Comparison of ENCODE assay signal across 8 mouse cellular contexts in the genomic region with DNA sequence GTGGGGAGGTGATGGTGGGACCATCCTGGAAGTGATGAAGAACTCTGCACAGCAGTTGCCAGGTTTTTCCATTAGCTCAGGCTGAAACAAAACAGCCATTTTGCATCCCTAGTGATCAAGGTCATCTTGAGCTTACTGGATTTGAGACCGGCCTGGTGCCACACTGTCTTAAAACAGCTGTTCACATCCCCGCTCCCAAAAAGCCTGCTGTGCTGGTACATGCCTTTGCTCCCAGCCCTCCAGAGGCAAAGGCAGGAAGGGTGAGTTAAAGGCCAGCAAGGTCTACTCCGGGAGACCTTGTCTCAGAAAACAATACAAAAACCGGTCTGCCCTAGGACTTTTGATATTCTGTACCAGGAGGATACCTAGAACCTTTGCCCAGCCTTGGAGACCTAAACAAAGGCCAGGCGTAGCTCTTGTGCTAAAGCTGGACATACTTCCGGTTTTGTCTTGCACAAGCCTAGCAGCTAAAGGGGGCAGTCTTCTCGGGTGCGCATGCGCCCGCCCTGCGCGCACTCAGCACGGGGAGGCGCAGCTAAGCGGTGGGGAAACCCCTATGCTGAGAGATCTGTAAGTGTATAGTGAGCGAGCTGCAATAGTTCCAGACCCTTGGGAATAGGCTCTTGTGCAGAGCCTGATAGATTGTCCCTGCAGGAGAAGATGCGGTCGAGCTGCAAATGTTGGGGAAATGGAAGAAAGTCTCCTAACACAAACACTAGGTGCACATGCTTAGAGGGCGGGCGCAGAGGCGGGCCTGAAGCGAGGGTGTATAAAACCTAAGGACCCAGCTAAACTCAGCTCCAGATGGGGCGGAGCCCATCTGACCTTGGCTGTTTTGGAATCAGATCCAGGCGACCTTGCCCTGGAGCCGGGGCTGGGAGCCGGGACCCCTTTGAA. TPM values are rescaled to one million over a fixed set of nuclear protein-coding genes. Genes with fewer than 3 reads are reported as not detected.
A peak's percentile ranks its signal among the peaks of the same experiment; 100 is the strongest.
DNase-seq lines count a peak whose midpoint lies in the region; ATAC-seq and TF ChIP-seq lines count a peak whose summit lies in the region.

No protein-coding gene starts in this region.

- peak overlapping the region; percentile 50 for H3K4me3 ChIP-seq in bone marrow macrophage, adult 2 months (ENCODE audit: insufficient read depth, low read length)
- H3K4me3 ChIP-seq in heart, embryonic 10.5 days, result peak overlapping the region; percentile 49
- peak overlapping the region; percentile 26 for H3K4me3 ChIP-seq in kidney, embryonic 14.5 days (ENCODE audit: low read length)
- H3K4me3 ChIP-seq in limb, embryonic 15.5 days, result peak overlapping the region; percentile 30
- peak overlapping the region; percentile 21 for H3K4me3 ChIP-seq in midbrain, postnatal 0 days (ENCODE audit: low read depth, low read length)

- H3K9me3 ChIP-seq in heart, embryonic 10.5 days, result no peaks in the 10 kb centered on the region
- no peaks in the 10 kb centered on the region for H3K9me3 ChIP-seq in kidney, embryonic 14.5 days (ENCODE audit: control insufficient read depth, low read length)
- no peaks in the 10 kb centered on the region for H3K9me3 ChIP-seq in limb, embryonic 15.5 days
- H3K9me3 ChIP-seq in midbrain, postnatal 0 days (ENCODE audit: low read length), result no peaks in the 10 kb centered on the region

- 10% methylated on average over 26 of the region's 26 CpGs for WGBS in heart, embryonic 10.5 days
- WGBS in kidney, embryonic 14.5 days, result 9% methylated on average over 26 of the region's 26 CpGs
- 11% methylated on average over 26 of the region's 26 CpGs for WGBS in limb, embryonic 15.5 days
- WGBS in midbrain, postnatal 0 days, result 11% methylated on average over 26 of the region's 26 CpGs

- H3K4me1 ChIP-seq in bone marrow macrophage, adult 2 months (ENCODE audit: control insufficient read depth, insufficient read depth, low read length), result peaks cover 15% of the 10 kb centered on the region
- peaks cover 29% of the 10 kb centered on the region for H3K4me1 ChIP-seq in heart, embryonic 10.5 days
- peaks cover 14% of the 10 kb centered on the region; the same call in 1 of the 2 replicates for H3K4me1 ChIP-seq in kidney, embryonic 14.5 days (ENCODE audit: control insufficient read depth, insufficient read depth, low read length)
- H3K4me1 ChIP-seq in limb, embryonic 15.5 days, result peaks cover 14% of the 10 kb centered on the region
- H3K4me1 ChIP-seq in midbrain, postnatal 0 days (ENCODE audit: insufficient read depth, low read length), result peaks cover 6% of the 10 kb centered on the region; the same call in 1 of the 2 replicates

- H3K9ac ChIP-seq in kidney, embryonic 14.5 days (ENCODE audit: low read depth, low read length), result peak overlapping the region; percentile 35; the same call in 1 of the 2 replicates
- no peak overlapping the region for H3K9ac ChIP-seq in limb, embryonic 15.5 days
- H3K9ac ChIP-seq in midbrain, postnatal 0 days (replicated peaks; ENCODE audit: low read length, poor library complexity, severe bottlenecking), result peak overlapping the region; percentile 14; the same call in 1 of the 2 replicates

- peaks cover 76% of the 10 kb centered on the region for H3K36me3 ChIP-seq in heart, embryonic 10.5 days
- H3K36me3 ChIP-seq in kidney, embryonic 14.5 days (ENCODE audit: control insufficient read depth, insufficient read depth, low read length), result peaks cover 71% of the 10 kb centered on the region
- peaks cover 72% of the 10 kb centered on the region for H3K36me3 ChIP-seq in limb, embryonic 15.5 days
- H3K36me3 ChIP-seq in midbrain, postnatal 0 days (ENCODE audit: insufficient read depth, low read length), result peaks cover 43% of the 10 kb centered on the region

- TF ChIP-seq POLR2A in bone marrow macrophage, adult 2 months (IDR thresholded peaks at IDR 0.05; ENCODE audit: borderline replicate concordance, low read depth, low read length), result no peak

- DNase-seq in B cell, adult 2 months, result peak; percentile 83 to 84
- DNase-seq in heart, embryonic 10.5 days (ENCODE audit: low spot score), result peak; percentile 91
- peak; percentile 84 for DNase-seq in midbrain, postnatal 0 days (ENCODE audit: low spot score)
- DNase-seq in spleen, postnatal 14 days (ENCODE audit: low spot score in 2 of 2), result peak; percentile 62 to 71

- peak; percentile 63 for ATAC-seq in erythroblast, adult 5-6 weeks (replicated peaks; ENCODE audit: low FRiP score, poor library complexity, severe bottlenecking)
- peak; percentile 88 for ATAC-seq in kidney, embryonic 14.5 days (ENCODE audit: low FRiP score, low TSS enrichment)
- ATAC-seq in limb, embryonic 15.5 days (ENCODE audit: insufficient number of reproducible peaks, low FRiP score, low TSS enrichment, low read depth), result peak; percentile 82
- ATAC-seq in midbrain, postnatal 0 days (ENCODE audit: low FRiP score), result peak; percentile 72

- no peak for TF ChIP-seq CTCF in bone marrow macrophage, adult 2 months (IDR thresholded peaks at IDR 0.05; ENCODE audit: low read depth, low read length)
- TF ChIP-seq CTCF in midbrain, postnatal 0 days (IDR thresholded peaks at IDR 0.05), result peak; percentile 55

- peaks cover 15% of the 10 kb centered on the region for H3K27me3 ChIP-seq in heart, embryonic 10.5 days (ENCODE audit: insufficient read depth, poor library complexity, severe bottlenecking)
- H3K27me3 ChIP-seq in kidney, embryonic 14.5 days (ENCODE audit: control insufficient read depth, insufficient read depth, low read length), result no peaks in the 10 kb centered on the region
- H3K27me3 ChIP-seq in limb, embryonic 15.5 days, result no peaks in the 10 kb centered on the region
- no peaks in the 10 kb centered on the region for H3K27me3 ChIP-seq in midbrain, postnatal 0 days (ENCODE audit: insufficient read depth, low read length)

- peak overlapping the region; percentile 85 for H3K27ac ChIP-seq in bone marrow macrophage, adult 2 months (ENCODE audit: insufficient read depth, low read depth, low read length)
- peak overlapping the region; percentile 87 for H3K27ac ChIP-seq in heart, embryonic 10.5 days
- peak overlapping the region; percentile 73 for H3K27ac ChIP-seq in kidney, embryonic 14.5 days (ENCODE audit: low read depth, low read length)
- H3K27ac ChIP-seq in limb, embryonic 15.5 days, result peak overlapping the region; percentile 83
- peak overlapping the region; percentile 83 for H3K27ac ChIP-seq in midbrain, postnatal 0 days (ENCODE audit: low read depth, low read length)

- H3K4me2 ChIP-seq in kidney, embryonic 14.5 days (replicated peaks; ENCODE audit: low read depth, low read length), result peak overlapping the region; percentile 45
- peak overlapping the region; percentile 55 for H3K4me2 ChIP-seq in limb, embryonic 15.5 days
- H3K4me2 ChIP-seq in midbrain, postnatal 0 days (ENCODE audit: low read depth, low read length, poor library complexity, severe bottlenecking), result peak overlapping the region; percentile 54

RNA-seq across cellular contexts. Expression of a gene that starts 11.4 kb away (rescaled TPM):
- polyA plus RNA-seq in bone marrow macrophage, adult 2 months (2012; ENCODE audit: insufficient read depth, insufficient read length, missing spikeins), result 77.1 and 93.4 TPM in 2 replicates
- total RNA-seq in erythroblast, adult 5-6 weeks (2015; ENCODE audit: low replicate concordance), result 13.1 and 25.1 TPM in 2 replicates
- 15.5 and 22.0 TPM in 2 replicates for total RNA-seq in erythroblast, adult 5-6 weeks (2017; ENCODE audit: low replicate concordance)
- polyA plus RNA-seq in heart, embryonic 10.5 days (2016; fragmentation: Nextera tagmentation; extraction: Ambion mirVana), result 36.8 and 38.1 TPM in 2 replicates
- 42.4 and 49.8 TPM in 2 replicates for polyA plus RNA-seq in kidney, embryonic 14.5 days (2014; fragmentation: Nextera tagmentation; extraction: Ambion mirVana)
- polyA plus RNA-seq in limb, embryonic 15.5 days (2015; fragmentation: Nextera tagmentation; extraction: Ambion mirVana), result 57.3 and 62.0 TPM in 2 replicates
- total RNA-seq in midbrain, postnatal 0 days (2014; rRNA removed), result 30.3 and 34.8 TPM in 2 replicates
- 30.8 and 31.8 TPM in 2 replicates for polyA plus RNA-seq in midbrain, postnatal 0 days (2015; fragmentation: Nextera tagmentation; extraction: Ambion mirVana)

RNA-seq across cellular contexts. Expression of a gene that starts 14.9 kb away (rescaled TPM):
- polyA plus RNA-seq in bone marrow macrophage, adult 2 months (2012; ENCODE audit: insufficient read depth, insufficient read length, missing spikeins), result 93.4 and 117 TPM in 2 replicates
- 20.5 and 36.9 TPM in 2 replicates for total RNA-seq in erythroblast, adult 5-6 weeks (2015; ENCODE audit: low replicate concordance)
- 27.4 and 90.3 TPM in 2 replicates for total RNA-seq in erythroblast, adult 5-6 weeks (2017; ENCODE audit: low replicate concordance)
- polyA plus RNA-seq in heart, embryonic 10.5 days (2016; fragmentation: Nextera tagmentation; extraction: Ambion mirVana), result 24.7 and 28.9 TPM in 2 replicates
- 17.4 and 26.8 TPM in 2 replicates for polyA plus RNA-seq in kidney, embryonic 14.5 days (2014; fragmentation: Nextera tagmentation; extraction: Ambion mirVana)
- 31.1 and 31.2 TPM in 2 replicates for polyA plus RNA-seq in limb, embryonic 15.5 days (2015; fragmentation: Nextera tagmentation; extraction: Ambion mirVana)
- 26.1 and 36.0 TPM in 2 replicates for total RNA-seq in midbrain, postnatal 0 days (2014; rRNA removed)
- 18.1 and 19.9 TPM in 2 replicates for polyA plus RNA-seq in midbrain, postnatal 0 days (2015; fragmentation: Nextera tagmentation; extraction: Ambion mirVana)

RNA-seq across cellular contexts. Expression of a gene that starts 38.6 kb away (rescaled TPM):
- 56.1 and 56.6 TPM in 2 replicates for polyA plus RNA-seq in bone marrow macrophage, adult 2 months (2012; ENCODE audit: insufficient read depth, insufficient read length, missing spikeins)
- total RNA-seq in erythroblast, adult 5-6 weeks (2015; ENCODE audit: low replicate concordance), result 8.2 and 11.3 TPM in 2 replicates
- total RNA-seq in erythroblast, adult 5-6 weeks (2017; ENCODE audit: low replicate concordance), result 22.0 and 28.9 TPM in 2 replicates
- polyA plus RNA-seq in heart, embryonic 10.5 days (2016; fragmentation: Nextera tagmentation; extraction: Ambion mirVana), result 33.2 and 35.4 TPM in 2 replicates
- polyA plus RNA-seq in kidney, embryonic 14.5 days (2014; fragmentation: Nextera tagmentation; extraction: Ambion mirVana), result 31.5 and 36.0 TPM in 2 replicates
- polyA plus RNA-seq in limb, embryonic 15.5 days (2015; fragmentation: Nextera tagmentation; extraction: Ambion mirVana), result 43.3 and 48.7 TPM in 2 replicates
- 126 and 150 TPM in 2 replicates for total RNA-seq in midbrain, postnatal 0 days (2014; rRNA removed)
- polyA plus RNA-seq in midbrain, postnatal 0 days (2015; fragmentation: Nextera tagmentation; extraction: Ambion mirVana), result 73.9 and 76.8 TPM in 2 replicates

RNA-seq across cellular contexts. Expression of a gene that starts 39.9 kb away (rescaled TPM):
- 79.9 and 99.1 TPM in 2 replicates for polyA plus RNA-seq in bone marrow macrophage, adult 2 months (2012; ENCODE audit: insufficient read depth, insufficient read length, missing spikeins)
- total RNA-seq in erythroblast, adult 5-6 weeks (2015; ENCODE audit: low replicate concordance), result 5.0 and 7.3 TPM in 2 replicates
- total RNA-seq in erythroblast, adult 5-6 weeks (2017; ENCODE audit: low replicate concordance), result 8.4 and 11.2 TPM in 2 replicates
- 33.6 and 36.0 TPM in 2 replicates for polyA plus RNA-seq in heart, embryonic 10.5 days (2016; fragmentation: Nextera tagmentation; extraction: Ambion mirVana)
- 26.8 and 33.6 TPM in 2 replicates for polyA plus RNA-seq in kidney, embryonic 14.5 days (2014; fragmentation: Nextera tagmentation; extraction: Ambion mirVana)
- 22.7 and 24.9 TPM in 2 replicates for polyA plus RNA-seq in limb, embryonic 15.5 days (2015; fragmentation: Nextera tagmentation; extraction: Ambion mirVana)
- total RNA-seq in midbrain, postnatal 0 days (2014; rRNA removed), result 18.3 and 24.0 TPM in 2 replicates
- polyA plus RNA-seq in midbrain, postnatal 0 days (2015; fragmentation: Nextera tagmentation; extraction: Ambion mirVana), result 9.6 and 10.6 TPM in 2 replicates

RNA-seq across cellular contexts. Expression of a gene that starts 40.1 kb away (rescaled TPM):
- polyA plus RNA-seq in bone marrow macrophage, adult 2 months (2012; ENCODE audit: insufficient read depth, insufficient read length, missing spikeins), result 43.3 and 54.9 TPM in 2 replicates
- total RNA-seq in erythroblast, adult 5-6 weeks (2015; ENCODE audit: low replicate concordance), result 10.7 and 16.3 TPM in 2 replicates
- total RNA-seq in erythroblast, adult 5-6 weeks (2017; ENCODE audit: low replicate concordance), result 14.8 and 20.3 TPM in 2 replicates
- polyA plus RNA-seq in heart, embryonic 10.5 days (2016; fragmentation: Nextera tagmentation; extraction: Ambion mirVana), result 20.1 and 26.3 TPM in 2 replicates
- polyA plus RNA-seq in kidney, embryonic 14.5 days (2014; fragmentation: Nextera tagmentation; extraction: Ambion mirVana), result 31.2 and 35.4 TPM in 2 replicates
- 18.5 and 20.9 TPM in 2 replicates for polyA plus RNA-seq in limb, embryonic 15.5 days (2015; fragmentation: Nextera tagmentation; extraction: Ambion mirVana)
- 95.5 and 103 TPM in 2 replicates for total RNA-seq in midbrain, postnatal 0 days (2014; rRNA removed)
- polyA plus RNA-seq in midbrain, postnatal 0 days (2015; fragmentation: Nextera tagmentation; extraction: Ambion mirVana), result 18.4 and 19.1 TPM in 2 replicates

Comparison
In these comparisons a context has a peak if more than half of its experiments do, and no peak if none do; other contexts are left out.
1. Peak in every context shown above with its lines: DNase-seq, ATAC-seq, H3K4me3 ChIP-seq and H3K27ac ChIP-seq.